Mouse (Mus musculus): ENCODE measurements around the gene Bax. TPM values are rescaled to one million over a fixed set of nuclear protein-coding genes. Genes with fewer than 3 reads are reported as not detected.
A peak's percentile ranks its signal among the peaks of the same experiment; 100 is the strongest.
"Not testable (repeated sequence)": the region's sequence is repeated elsewhere in the genome, so short reads cannot be mapped to it uniquely, and the experiment has no call there.

Bax gene
- polyA plus RNA-seq, 1 experiment from 2014 or later, result 243 TPM

DNA sequence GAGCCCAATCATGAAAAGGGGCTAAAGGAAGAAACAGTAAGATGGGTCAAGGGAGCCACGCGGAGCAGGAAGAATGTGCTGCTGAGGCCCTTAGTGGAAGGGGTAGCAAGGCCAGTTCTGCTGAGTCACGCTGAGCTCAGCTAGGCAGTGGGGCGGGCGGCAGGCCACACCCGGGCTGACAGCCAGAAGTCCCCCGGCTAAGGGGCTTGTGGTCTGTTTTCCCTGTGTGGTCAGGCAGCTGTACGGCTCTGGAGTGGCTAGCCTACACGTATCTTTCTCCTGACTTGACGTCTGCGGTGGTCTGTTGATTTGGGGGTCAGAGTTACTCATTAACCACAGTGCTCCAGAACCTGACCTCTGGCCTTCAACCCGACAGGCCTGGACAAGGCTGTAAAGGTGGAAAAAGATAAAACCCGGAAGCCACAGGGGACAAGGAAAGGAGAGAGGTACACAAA, 5.8 kb downstream of the Bax start:
- Histone ChIP-seq H3K27me3 (replicated peaks; ENCODE audit: low read depth, poor library complexity, severe bottlenecking) (no peaks in the 10 kb centered on the region), H3K36me3 (replicated peaks) (peaks cover 84% of the 10 kb centered on the region), H3K4me1 (peaks cover 52% of the 10 kb centered on the region), H3K27ac (replicated peaks) (peak overlapping the region; percentile 96), H3K4me3 (peak overlapping the region; percentile 88), H3K9me3 (no peaks in the 10 kb centered on the region)
- 33% methylated on average over 13 of the region's 13 CpGs for WGBS
- peak; percentile 65 for DNase-seq (ENCODE audit: low spot score)

DNA sequence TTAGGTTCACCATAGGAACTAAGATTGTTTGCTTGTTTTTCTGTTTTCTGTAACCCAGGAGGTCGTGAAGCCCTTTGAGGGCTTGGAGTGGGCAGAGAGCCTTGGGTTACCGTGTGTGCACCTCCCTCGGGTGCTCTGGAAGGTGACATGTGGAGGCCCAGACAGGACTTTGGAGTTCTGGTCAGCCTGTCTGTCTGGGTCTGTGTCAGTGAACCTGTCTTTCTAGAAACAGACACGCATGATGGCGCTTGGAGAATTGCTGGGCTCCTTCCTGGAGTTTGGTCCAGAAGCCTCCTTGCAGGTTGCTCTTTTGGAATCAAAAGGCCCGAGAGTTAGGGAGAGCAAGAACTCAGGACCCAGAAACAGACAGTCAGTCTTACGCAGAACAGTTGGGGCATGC, 6.3 kb downstream of the Bax start:
- peaks cover 85% of the 10 kb centered on the region for H3K36me3 ChIP-seq (replicated peaks)
- peaks cover 47% of the 10 kb centered on the region for H3K4me1 ChIP-seq

GRCm38 (mm10) chr7:45459564-45460140, 7.0 kb downstream of the Bax start, which contains the start of gene Ftl1:
TSS of gene Ftl1 (minus strand) at chr7:45459884.
- peaks cover 85% of the 10 kb centered on the region for H3K36me3 ChIP-seq (replicated peaks)
- not testable (repeated sequence) for H3K27me3 ChIP-seq (replicated peaks; ENCODE audit: low read depth, poor library complexity, severe bottlenecking)
- under 1% methylated on average over 37 of the region's 37 CpGs for WGBS

More for the DNA sequence above, 6.3 kb downstream of the Bax start:
- 76% methylated on average over 7 of the region's 7 CpGs for WGBS
- Histone ChIP-seq H3K9me3 (no peaks in the 10 kb centered on the region), H3K4me3 (peak overlapping the region; percentile 88), H3K27me3 (replicated peaks; ENCODE audit: low read depth, poor library complexity, severe bottlenecking) (no peaks in the 10 kb centered on the region), H3K27ac (replicated peaks) (peak overlapping the region; percentile 96)
- no peak for DNase-seq (ENCODE audit: low spot score)

DNA sequence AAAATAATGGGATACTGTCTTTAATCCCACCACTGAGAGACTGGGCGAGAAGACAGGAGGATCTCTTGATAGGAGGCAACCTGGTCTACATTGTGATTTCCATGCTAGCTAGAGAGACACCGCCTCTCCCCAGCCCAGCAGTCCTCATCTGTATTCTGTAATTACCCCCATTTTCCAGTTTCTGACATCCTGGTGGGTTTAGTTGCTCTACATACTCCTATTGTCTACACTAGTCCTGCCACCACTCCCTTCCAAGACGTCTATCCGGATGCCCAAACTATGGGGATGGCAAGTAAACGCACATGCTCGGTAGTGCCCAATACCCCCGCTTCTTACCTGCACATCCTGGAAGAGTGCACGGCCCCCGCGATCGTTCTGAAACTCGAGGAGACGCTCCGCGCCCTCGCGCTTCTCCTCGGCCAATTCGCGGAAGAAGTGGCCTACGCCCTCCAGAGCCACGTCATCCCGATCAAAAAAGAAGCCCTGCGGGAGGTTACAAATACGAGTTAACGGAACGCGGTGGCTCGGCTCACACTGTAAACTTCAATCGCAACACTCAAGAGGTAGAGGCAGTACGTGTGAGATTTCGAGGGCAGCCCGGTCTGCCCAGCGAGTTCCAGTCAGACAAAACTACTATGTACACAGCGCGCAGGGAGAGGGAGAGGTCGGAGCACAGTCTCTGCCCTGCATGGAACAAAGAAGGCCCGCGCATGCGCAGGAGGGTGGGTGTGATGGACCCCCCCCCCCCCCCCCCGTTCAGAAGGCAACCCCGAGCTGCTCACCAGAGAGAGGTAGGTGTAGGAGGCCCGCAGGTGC, 7.7 kb downstream of the Bax start:
- Histone ChIP-seq H3K9me3 (no peaks in the 10 kb centered on the region), H3K4me3 (peak overlapping the region; percentile 88), H3K27ac (replicated peaks) (peak overlapping the region; percentile 96), H3K4me1 (peaks cover 43% of the 10 kb centered on the region), H3K27me3 (replicated peaks; ENCODE audit: low read depth, poor library complexity, severe bottlenecking) (no peaks in the 10 kb centered on the region), H3K36me3 (replicated peaks) (peaks cover 85% of the 10 kb centered on the region)
- peak; percentile 91 for DNase-seq (ENCODE audit: low spot score)
- 1% methylated on average over 43 of the region's 43 CpGs for WGBS

More at GRCm38 (mm10) chr7:45459564-45460140, 7.0 kb downstream of the Bax start, which contains the start of gene Ftl1:
- Histone ChIP-seq H3K27ac (replicated peaks) (peak within 1 kb of the TSS; percentile 96), H3K4me1 (peaks cover 43% of the 10 kb centered on the region), H3K4me3 (peak within 1 kb of the TSS; percentile 88)
- H3K9me3 ChIP-seq, result not testable (repeated sequence)
- DNase-seq (ENCODE audit: low spot score), result peak; percentile 98

DNA sequence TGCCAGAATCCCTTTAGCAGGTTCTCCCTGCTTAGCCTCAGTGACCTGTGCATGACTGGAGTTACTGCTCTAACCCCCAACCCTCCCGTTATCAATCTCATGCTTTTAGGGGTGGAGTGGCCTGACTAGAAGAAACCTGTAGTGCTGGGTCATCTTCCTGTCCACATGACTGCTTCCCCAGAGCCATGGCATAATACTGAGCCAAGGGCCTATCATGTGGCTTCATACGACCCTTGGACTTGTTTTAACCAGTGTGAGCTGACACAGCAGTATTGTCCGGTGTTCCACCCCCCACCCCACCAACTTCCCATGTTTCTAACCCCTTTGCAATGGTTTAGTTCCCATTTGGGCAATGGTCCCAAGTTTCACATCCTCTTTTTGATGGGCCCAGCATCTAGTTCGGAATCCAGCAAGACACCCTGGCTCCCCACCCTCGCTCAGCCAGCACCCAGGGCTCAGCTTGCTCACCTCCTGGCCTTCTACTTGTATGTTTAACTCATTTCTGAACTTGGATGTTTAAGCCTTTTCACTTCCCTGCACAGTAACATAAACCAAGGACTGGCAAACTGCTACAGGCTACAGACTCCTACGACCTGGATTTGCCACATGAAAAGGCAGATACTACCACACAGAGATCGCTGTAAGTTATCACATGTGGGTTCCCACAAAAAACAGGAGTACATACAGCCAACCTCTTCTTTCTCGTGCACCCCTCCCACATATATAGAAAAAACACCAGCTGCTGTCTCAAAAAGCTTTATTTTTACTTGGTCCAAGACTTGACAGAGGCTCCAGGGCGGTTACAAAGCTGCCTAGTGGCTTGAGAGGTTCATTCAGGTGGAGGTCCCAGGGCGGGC, 9.3 kb downstream of the Bax start:
- Histone ChIP-seq H3K27me3 (replicated peaks; ENCODE audit: low read depth, poor library complexity, severe bottlenecking) (no peaks in the 10 kb centered on the region), H3K4me1 (peaks cover 43% of the 10 kb centered on the region), H3K27ac (replicated peaks) (peak overlapping the region; percentile 24; the same call in 1 of the 2 replicates), H3K4me3 (peak overlapping the region; percentile 88), H3K9me3 (no peaks in the 10 kb centered on the region), H3K36me3 (replicated peaks) (peaks cover 84% of the 10 kb centered on the region)
- WGBS, result 73% methylated on average over 10 of the region's 10 CpGs
- no peak for DNase-seq (ENCODE audit: low spot score)

GRCm38 (mm10) chr7:45456721-45457203, 9.9 kb downstream of the Bax start:
- peak overlapping the region; percentile 88 for H3K4me3 ChIP-seq
- no peaks in the 10 kb centered on the region for H3K9me3 ChIP-seq
- H3K27me3 ChIP-seq (replicated peaks; ENCODE audit: low read depth, poor library complexity, severe bottlenecking), result no peaks in the 10 kb centered on the region
- WGBS, result 61% methylated on average over 9 of the region's 9 CpGs
- DNase-seq (ENCODE audit: low spot score), result no peak
- H3K4me1 ChIP-seq, result peaks cover 41% of the 10 kb centered on the region
- H3K36me3 ChIP-seq (replicated peaks), result peaks cover 84% of the 10 kb centered on the region
- H3K27ac ChIP-seq (replicated peaks), result 0 out of 2 replicates have a peak overlapping the region, but pooled peaks have one; percentile 24

GRCm38 (mm10) chr7:45455932-45456696, 10.6 kb downstream of the Bax start:
- 78% methylated on average over 13 of the region's 13 CpGs for WGBS
- H3K36me3 ChIP-seq (replicated peaks), result peaks cover 82% of the 10 kb centered on the region
- 0 out of 2 replicates have a peak overlapping the region, but pooled peaks have one; percentile 16 for H3K4me3 ChIP-seq
- H3K4me1 ChIP-seq, result peaks cover 35% of the 10 kb centered on the region
- H3K27me3 ChIP-seq (replicated peaks; ENCODE audit: low read depth, poor library complexity, severe bottlenecking), result no peaks in the 10 kb centered on the region
- DNase-seq (ENCODE audit: low spot score), result no peak
- H3K9me3 ChIP-seq, result no peaks in the 10 kb centered on the region
- H3K27ac ChIP-seq (replicated peaks), result no peak overlapping the region

GRCm38 (mm10) chr7:45454971-45455370, 11.7 kb downstream of the Bax start:
- no peaks in the 10 kb centered on the region for H3K27me3 ChIP-seq (replicated peaks; ENCODE audit: low read depth, poor library complexity, severe bottlenecking)
- no peaks in the 10 kb centered on the region for H3K9me3 ChIP-seq
- WGBS, result 87% methylated on average over 15 of the region's 15 CpGs
- H3K4me1 ChIP-seq, result peaks cover 23% of the 10 kb centered on the region
- H3K36me3 ChIP-seq (replicated peaks), result peaks cover 81% of the 10 kb centered on the region
- no peak overlapping the region; the same call in 1 of the 2 replicates for H3K27ac ChIP-seq (replicated peaks)
- no peak overlapping the region for H3K4me3 ChIP-seq
- no peak for DNase-seq (ENCODE audit: low spot score)

GRCm38 (mm10) chr7:45451344-45451982, 15.2 kb downstream of the Bax start:
- 52% methylated on average over 23 of the region's 23 CpGs for WGBS
- Histone ChIP-seq H3K36me3 (replicated peaks) (peaks cover 77% of the 10 kb centered on the region), H3K4me3 (no peak overlapping the region)

DNA sequence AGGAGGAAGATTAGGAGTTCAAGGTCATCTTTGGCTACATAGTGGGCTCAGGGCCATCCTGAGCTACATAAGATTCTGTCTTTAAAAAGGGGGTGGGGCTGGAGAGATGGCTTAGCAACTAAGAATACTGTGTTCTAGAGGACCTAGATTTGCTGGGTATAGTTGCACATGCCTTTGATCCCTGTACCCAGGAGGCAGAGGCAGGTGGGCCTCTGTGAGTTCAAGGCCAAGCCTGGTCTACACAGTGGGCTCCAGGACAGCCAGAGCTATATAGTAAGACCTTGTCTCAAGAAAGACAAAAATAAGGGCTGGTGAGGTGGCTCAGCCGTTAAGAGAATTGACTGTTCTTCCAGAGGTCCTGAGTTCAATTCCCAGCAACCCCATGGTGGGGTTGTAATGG, 16.7 kb downstream of the Bax start:
- H3K36me3 ChIP-seq (replicated peaks), result peaks cover 74% of the 10 kb centered on the region
- DNase-seq (ENCODE audit: low spot score), result no peak
- H3K9me3 ChIP-seq, result no peaks in the 10 kb centered on the region
- WGBS, result 86% methylated on average over 1 of the region's 1 CpGs
- no peak overlapping the region for H3K4me3 ChIP-seq
- H3K27ac ChIP-seq (replicated peaks), result no peak overlapping the region
- no peaks in the 10 kb centered on the region for H3K27me3 ChIP-seq (replicated peaks; ENCODE audit: low read depth, poor library complexity, severe bottlenecking)
- H3K4me1 ChIP-seq, result peaks cover 9% of the 10 kb centered on the region

More at GRCm38 (mm10) chr7:45451344-45451982, 15.2 kb downstream of the Bax start:
- no peak overlapping the region for H3K27ac ChIP-seq (replicated peaks)
- H3K27me3 ChIP-seq (replicated peaks; ENCODE audit: low read depth, poor library complexity, severe bottlenecking), result no peaks in the 10 kb centered on the region
- H3K4me1 ChIP-seq, result peaks cover 9% of the 10 kb centered on the region
- no peaks in the 10 kb centered on the region for H3K9me3 ChIP-seq
- peak; percentile 84 for DNase-seq (ENCODE audit: low spot score)

DNA sequence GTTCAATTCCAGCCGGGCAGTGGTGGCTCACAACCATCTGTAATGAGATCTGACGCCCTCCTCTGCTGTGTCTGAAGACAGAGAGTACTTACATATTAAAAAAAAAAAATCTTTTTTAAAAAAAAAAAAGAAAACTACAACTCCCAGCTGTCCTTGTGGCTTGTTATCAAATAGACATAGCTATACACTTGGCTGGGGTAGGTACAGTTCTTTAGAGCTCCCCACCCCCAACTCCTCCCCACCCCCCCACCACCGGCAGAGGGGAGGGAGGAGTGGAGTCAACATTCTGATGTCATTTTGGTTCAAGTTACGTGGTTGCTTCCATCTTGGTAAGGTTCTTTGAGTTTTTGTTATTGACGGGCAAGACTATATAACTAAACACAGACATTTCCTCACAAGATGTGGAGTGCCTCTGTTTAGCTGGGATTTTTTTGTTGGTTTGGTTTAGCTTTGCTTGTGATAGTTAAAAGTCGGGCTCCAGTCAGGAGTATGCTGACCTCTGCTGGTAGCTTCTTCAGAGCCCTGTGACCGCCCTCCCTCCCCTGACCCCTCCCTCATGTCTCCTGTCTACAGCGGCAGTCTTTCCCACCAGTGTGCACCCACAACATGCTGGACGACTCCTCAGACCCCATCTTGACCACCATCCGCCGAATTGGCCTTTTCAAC, 19.2 kb downstream of the Bax start:
- Histone ChIP-seq H3K27ac (replicated peaks) (no peak overlapping the region), H3K4me1 (peaks cover 9% of the 10 kb centered on the region), H3K27me3 (replicated peaks; ENCODE audit: low read depth, poor library complexity, severe bottlenecking) (no peaks in the 10 kb centered on the region), H3K4me3 (peak overlapping the region; percentile 19; the same call in 1 of the 2 replicates), H3K36me3 (replicated peaks) (peaks cover 75% of the 10 kb centered on the region), H3K9me3 (no peaks in the 10 kb centered on the region)
- DNase-seq (ENCODE audit: low spot score), result peak; percentile 58
- WGBS, result 31% methylated on average over 11 of the region's 11 CpGs

Measured in embryonic facial prominence, embryonic 10.5 days (tissue).